Mouse (Mus musculus): ENCODE results near the gene Rad51. TPM values are rescaled to one million over a fixed set of nuclear protein-coding genes. Genes with fewer than 3 reads are reported as not detected.
A peak's percentile ranks its signal among the peaks of the same experiment; 100 is the strongest.

The Rad51 gene
- total RNA-seq (2021): 1 to 10 TPM in 1 of 2 experiments, under 1 TPM in 1; 0.70 to 1.5 TPM
- long read RNA-seq, experiment 1, partial matches to known transcripts: 0 of 4 reads
- long read RNA-seq, experiment 1, other reads (novel, unspliced or antisense): 3 of 4 reads
- long read RNA-seq, experiment 2, partial matches to known transcripts: 0 of 2 reads
- long read RNA-seq, experiment 2, other reads (novel, unspliced or antisense): 1 of 2 reads

- DNase-seq (ENCODE audit: low spot score in 2 of 2): peak; percentile 79 to 89
Observed at GRCm38 (mm10) chr2:119112438-119113112, at the start of gene Rad51. Gene Rad51 (plus strand): TSS chr2:119112793.

DNA sequence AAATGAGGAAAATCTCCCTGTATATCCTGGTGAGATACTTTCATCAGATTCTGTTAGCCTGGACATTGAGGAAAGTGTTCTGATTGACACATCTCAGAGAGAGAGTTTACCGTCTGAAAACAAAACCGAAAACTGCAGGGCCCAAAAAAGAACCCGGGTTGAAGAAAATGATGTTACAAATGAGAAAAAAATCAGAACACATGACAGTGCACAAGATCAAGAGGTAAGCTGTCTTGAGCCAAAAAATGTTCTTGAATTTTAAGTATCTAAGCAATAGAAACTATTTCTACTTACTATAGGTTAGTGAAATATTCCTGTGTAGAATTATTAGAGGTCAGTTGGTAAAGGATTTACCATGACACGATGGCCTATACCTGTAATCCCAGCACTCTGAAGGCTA lies 40.2 kb upstream of the Rad51 start:
- no peak for DNase-seq (ENCODE audit: low spot score in 2 of 2)

- DNase-seq (ENCODE audit: low spot score in 2 of 2): no peak
Observed at GRCm38 (mm10) chr2:119086156-119086555, 26.4 kb upstream of the Rad51 start.

DNA sequence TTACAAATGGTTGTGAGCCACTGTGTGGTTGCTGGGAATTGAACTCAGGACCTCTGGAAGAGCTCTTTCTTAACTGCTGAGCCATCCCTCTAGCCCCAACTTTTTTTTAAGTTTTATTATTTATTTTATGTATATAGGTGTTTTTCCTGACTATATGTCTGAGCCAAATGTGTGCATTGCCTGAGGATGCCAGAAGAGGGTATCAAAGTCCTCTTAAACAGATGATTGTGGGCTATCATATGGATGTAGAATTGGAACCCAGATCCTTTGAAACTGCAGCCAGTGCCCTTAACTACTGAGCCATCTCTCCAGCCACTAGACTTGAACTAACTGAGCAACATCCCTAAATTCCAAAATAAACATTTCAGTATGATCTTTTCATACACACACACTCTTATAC lies 11.0 kb upstream of the Rad51 start:
- no peak for DNase-seq (ENCODE audit: low spot score in 2 of 2)

- DNase-seq (ENCODE audit: low spot score in 2 of 2): no peak
Observed at GRCm38 (mm10) chr2:119106583-119106982, 6.0 kb upstream of the Rad51 start.

GRCm38 (mm10) chr2:119108554-119108953 lies 4.0 kb upstream of the Rad51 start:
- DNase-seq (ENCODE audit: low spot score in 2 of 2): no peak

DNA sequence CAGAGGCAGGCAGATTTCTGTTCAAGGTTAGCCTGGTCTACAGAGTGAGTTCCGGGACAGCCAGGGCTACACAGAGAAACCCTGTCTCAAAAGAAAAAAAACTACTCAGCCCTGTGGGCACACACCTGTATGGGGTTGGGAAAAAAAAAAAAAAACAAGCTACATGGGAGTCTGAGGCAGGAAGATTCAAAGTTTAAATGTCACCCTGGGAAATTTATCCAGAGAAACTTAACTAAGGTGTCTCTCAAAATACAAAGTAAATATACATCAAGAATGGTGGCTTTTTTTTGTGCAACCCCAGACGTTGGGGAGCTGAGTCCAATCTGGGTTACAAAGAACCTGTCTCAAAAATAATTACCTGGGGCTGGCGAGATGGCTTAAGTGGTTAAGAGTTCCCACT lies 1.5 kb upstream of the Rad51 start:
- no peak for DNase-seq (ENCODE audit: low spot score in 2 of 2)

DNA sequence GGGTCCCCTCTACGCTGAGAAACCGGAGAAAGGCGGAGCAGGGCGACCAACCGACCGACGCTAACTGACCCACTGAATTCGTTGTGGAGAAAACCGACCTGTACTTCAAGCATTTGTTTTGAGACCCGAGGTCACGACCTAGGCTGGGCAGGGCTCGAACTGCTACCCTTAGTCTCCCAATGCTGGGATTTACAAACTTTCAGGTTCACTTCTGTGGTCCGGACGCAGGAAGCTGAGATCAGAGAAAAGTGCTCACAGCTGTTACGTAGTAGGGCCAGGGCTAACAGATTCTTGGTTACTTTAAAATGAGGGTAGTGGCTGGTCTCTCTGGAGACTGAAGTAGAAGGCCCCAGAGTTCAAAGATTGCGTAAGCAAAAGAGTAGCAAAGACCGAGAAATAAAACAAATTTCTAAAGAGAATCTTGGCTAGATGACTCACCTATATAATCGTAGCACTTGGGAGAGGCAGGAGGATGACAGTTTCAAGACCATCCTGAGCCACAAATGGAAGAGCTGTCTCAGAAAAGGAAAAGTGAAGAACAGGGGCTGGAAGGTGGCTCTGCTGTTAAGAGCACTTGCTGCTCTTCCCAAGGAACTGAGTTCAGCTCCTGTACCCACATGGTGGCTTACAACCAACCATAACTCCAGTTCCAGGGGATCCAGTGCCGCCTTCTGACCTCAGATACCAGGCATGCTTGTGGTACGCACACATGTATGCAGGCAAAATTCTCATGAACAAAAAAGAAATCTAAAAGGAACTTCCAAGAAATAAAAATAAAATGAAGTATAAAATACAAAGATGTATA lies 730 bp downstream of the Rad51 start:
- no peak for DNase-seq (ENCODE audit: low spot score in 2 of 2)

- DNase-seq (ENCODE audit: low spot score in 2 of 2): no peak
Observed at GRCm38 (mm10) chr2:119136346-119136898, 23.8 kb downstream of the Rad51 start.

DNA sequence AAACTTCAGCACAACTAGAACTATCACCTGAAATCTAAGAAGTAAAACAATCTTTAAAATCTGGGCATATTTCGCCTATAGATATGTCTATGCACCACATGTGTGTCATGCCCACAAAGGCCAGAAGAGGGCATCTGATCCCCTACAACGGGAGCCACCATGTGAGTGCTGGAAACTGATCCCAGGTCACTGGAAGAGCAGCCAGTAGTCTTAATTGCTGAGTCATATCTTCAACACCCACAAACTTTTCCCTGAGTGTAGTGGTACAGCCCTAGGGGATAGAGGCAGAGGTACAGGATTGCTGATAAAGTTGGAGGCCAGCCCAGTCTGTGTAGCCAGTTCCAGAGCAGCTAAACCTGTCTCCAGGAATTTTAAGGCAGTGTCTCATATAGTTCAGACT lies 32.6 kb downstream of the Rad51 start:
- DNase-seq (ENCODE audit: low spot score in 2 of 2): no peak

- no peak for DNase-seq (ENCODE audit: low spot score in 2 of 2)
Observed at GRCm38 (mm10) chr2:119146435-119146834, 33.8 kb downstream of the Rad51 start.

DNA sequence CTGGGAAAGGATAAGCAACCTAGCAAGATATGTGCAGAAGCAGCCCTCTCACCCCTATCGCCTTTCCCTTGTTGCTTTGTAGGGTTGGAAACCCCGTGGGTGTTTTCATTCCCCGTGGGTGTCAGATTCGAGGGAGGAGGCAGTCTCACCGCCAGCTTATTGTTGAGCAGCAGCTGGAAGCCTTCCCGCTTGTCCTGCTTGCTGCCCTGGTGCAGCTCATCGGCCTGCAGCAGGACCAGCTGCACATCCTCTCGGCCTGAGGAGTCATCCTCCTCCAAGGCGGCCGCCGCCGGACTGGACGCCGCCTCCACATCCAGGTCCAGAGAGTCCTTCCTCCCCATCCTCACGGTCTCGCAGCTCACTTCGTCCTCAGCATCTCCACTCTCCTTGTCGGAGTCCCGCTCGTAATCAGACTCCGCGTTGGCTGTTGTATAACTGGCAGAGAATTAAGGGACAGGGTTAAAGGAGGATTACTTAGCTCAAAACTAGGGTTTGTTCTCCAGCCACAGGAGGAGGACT lies 34.6 kb downstream of the Rad51 start:
- peak; percentile 11 for DNase-seq (ENCODE audit: low spot score in 2 of 2)

DNA sequence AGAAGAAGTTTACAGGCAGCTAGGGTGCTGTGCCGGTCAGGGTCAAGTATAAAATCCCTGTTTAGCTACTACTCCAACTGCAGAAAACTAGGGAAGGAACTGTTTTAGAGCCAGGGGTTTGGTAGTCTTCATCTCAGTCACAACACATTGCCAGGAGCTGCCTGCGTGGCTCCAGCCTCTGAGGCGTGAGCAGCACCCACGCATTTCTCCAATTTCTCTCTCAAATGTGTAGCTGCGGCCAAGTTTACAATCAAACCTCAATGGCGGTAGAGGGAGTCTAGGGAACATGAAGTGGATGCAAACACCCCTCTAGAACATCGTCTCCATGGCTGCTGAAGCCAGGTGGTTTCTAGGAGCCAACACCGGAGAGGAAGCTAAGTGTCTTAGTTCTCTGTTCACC lies 35.2 kb downstream of the Rad51 start:
- peak; percentile 16 to 55 for DNase-seq (ENCODE audit: low spot score in 2 of 2)

DNA sequence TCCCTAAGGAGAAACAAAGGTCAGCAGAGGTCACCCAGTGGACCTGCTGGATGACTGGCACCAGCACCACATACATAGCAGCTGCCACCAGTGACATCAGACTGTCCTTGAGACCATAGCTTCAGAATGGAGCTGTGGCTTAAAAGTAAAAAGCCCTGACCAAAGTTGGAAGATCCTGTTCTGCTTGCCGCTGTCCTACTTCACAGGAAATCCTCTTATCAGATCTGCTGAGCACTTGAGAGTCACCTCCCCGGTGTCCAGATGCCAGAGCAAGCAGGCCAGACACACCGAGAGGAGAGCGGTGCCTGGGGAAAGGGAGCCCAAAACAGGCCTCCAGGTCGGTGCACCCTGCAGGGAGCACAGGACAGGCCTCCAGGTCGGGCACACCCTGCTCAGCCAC lies 39.7 kb downstream of the Rad51 start:
- DNase-seq (ENCODE audit: low spot score in 2 of 2): no peak

GRCm38 (mm10) chr2:119154683-119155082 lies 42.1 kb downstream of the Rad51 start:
- no peak for DNase-seq (ENCODE audit: low spot score in 2 of 2)

DNA sequence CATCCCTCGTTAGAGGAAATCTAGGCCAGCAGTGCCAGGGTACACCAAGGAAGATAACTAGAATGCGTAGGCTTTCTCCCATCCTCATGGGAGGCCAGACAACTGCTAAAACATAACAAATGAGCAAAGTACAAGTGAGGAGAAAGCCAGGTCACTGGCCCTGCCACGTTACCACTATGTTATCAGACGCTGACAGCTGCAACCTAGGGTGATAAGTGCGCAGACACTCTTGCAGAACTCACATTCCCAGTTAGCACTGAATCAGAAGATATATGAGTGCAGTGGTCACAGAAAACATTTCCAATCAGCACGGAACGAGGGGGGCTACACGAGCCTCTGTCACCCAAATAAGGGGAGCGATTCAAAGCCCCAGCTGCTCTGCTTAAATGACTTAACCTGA lies 42.8 kb downstream of the Rad51 start:
- no peak for DNase-seq (ENCODE audit: low spot score in 2 of 2)

DNA sequence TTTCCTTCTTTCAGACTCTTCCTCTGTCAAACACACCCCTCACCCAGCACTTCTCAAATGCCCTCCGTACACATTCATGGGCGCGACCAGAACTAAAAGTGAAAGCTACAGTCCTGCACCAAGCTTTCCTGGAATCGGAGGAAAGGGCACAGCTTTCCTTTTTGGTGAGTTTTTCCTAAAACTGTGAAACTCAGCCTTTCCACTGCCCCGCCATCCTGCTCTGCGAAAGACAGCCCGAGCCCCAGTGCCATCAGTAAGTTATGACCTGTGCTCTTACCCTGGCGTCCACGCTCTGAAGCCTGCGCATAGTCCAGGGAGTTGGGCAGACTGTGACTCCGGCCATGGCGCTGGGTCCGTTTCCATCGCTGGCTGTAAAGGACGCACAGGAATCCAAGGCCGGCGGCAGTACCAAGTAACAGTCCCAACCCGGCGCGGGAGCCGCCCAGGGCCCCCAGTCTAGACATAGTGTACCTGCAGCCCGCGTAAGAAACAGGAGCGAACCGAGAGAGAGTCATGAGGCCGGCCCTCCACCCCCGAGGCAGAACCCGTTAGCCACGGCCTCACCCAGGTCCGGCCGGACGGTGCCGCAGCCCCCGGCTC lies 43.6 kb downstream of the Rad51 start:
- peak in 1 of 2 experiments; percentile 7 for DNase-seq (ENCODE audit: low spot score in 2 of 2)

DNA sequence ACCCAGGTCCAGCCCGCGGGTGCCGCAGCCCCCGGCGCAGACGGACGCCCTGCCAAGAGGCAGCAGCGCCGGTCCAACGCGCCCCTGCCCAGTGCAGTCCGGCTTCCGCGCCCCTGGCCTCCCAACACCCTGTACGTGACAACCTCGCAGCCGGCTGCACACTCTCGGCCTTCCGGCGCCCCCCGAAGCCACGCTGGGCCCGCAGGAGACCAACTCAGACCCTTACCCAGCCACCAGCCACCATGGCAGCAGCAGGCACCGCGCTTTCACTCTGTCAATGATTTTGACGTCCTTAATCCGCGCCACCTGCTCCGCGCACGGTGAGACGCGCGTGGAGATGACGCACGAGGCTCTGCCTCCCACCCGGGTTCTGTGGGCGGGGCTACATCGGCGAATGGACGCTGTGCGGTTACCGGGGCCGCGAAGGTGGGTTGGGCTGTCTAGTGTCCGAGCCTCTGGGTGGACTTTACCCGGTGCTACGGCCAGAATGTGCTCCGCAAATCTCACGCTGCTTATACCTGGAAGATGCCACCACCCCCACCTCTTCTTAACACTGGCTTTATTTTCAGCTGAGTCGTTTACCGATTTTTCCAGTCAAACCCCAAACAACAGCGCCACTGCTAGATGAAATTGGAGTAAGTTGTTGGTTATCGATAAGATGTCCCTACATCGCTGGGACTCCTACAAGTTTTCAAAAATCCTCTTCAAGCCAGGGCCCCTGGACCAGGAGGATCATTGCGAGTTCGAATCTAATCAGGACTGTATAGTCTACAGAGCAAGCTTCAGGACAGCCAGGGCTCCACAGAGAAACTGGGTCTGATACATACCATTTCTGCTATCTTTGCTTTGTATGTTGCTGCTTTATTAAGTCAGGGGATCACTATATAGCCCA lies 44.3 kb downstream of the Rad51 start, which contains the start of gene Rmdn3:
Gene Rmdn3 (minus strand): TSS at position 354 of the 892 bp plus-strand sequence.
- DNase-seq (ENCODE audit: low spot score in 2 of 2): peak; percentile 97

GRCm38 (mm10) chr2:119157836-119158235 lies 45.2 kb downstream of the Rad51 start:
- no peak for DNase-seq (ENCODE audit: low spot score in 2 of 2)

DNA sequence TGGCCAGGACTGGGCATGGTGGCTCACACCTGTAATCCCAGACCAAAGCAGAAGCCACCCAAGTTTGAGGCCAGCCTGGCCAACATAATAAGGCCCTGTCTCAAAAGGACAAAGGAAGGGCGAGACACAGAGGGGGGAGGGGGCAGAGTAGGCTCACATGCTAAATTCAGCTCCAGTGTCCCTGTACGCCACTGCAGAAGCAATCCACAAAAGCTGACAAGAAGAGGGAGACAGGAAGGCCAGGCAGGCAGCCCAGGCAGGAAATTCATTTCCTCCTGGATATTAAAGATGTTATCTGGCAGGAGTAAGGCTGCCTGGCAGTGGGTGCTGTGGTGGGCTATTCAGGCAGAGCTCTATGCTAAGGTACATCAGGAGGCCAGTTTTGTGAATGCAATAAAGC lies 48.7 kb downstream of the Rad51 start:
- no peak for DNase-seq (ENCODE audit: low spot score in 2 of 2)
